Mouse (Mus musculus) embryonic facial prominence, embryonic 12.5 days (tissue): ENCODE results near the gene Dkc1. TPM values are rescaled to one million over a fixed set of nuclear protein-coding genes. Genes with fewer than 3 reads are reported as not detected.
A peak's percentile ranks its signal among the peaks of the same experiment; 100 is the strongest.
"Not testable (repeated sequence)": the region's sequence is repeated elsewhere in the genome, so short reads cannot be mapped to it uniquely, and the experiment has no call there.

ENCODE experiments used
- ATAC-seq: fragments of 200-750 bp; cut with Nextera tagmentation; 2 replicates; pipeline ENCODE4 v1.8.0; 2017; ENCODE audit not compliant: insufficient number of reproducible peaks, insufficient read depth, low FRiP score, low TSS enrichment
- H3K27ac ChIP-seq: fragments of 300-500 bp; sonication (generic); 2 replicates; pipeline ENCODE4 v1.5.1; 2016; ENCODE audit warnings: mild to moderate bottlenecking
- H3K27me3 ChIP-seq: fragments of 300-500 bp; sonication (generic); 2 replicates; pipeline ENCODE4 v1.6.1; 2016; ENCODE audit warnings: mild to moderate bottlenecking, moderate library complexity
- H3K36me3 ChIP-seq: fragments of 300-500 bp; sonication (generic); 2 replicates; pipeline ENCODE4 v1.6.1; 2016; ENCODE audit warnings: mild to moderate bottlenecking
- H3K4me1 ChIP-seq: fragments of 300-500 bp; sonication (generic); 2 replicates; pipeline ENCODE4 v1.6.1; 2016
- H3K4me2 ChIP-seq: fragments of 300-500 bp; sonication (generic); replicated peaks from 2 replicates; pipeline ENCODE4 v1.6.1; 2016; ENCODE audit warnings: mild to moderate bottlenecking, moderate library complexity
- H3K4me3 ChIP-seq: fragments of 300-500 bp; sonication (generic); 2 replicates; pipeline ENCODE4 v1.5.1; 2016; ENCODE audit warnings: mild to moderate bottlenecking
- H3K9ac ChIP-seq: fragments of 300-500 bp; sonication (generic); 2 replicates; pipeline ENCODE4 v1.6.1; 2016; ENCODE audit warnings: mild to moderate bottlenecking, moderate library complexity
- H3K9me3 ChIP-seq: fragments of 300-500 bp; sonication (generic); 2 replicates; pipeline ENCODE4 v1.6.1; 2016; ENCODE audit warnings: mild to moderate bottlenecking, moderate library complexity
- WGBS: fragments of 180-500 bp; shearing (Covaris S2); methylation state at CpG from one replicate; pipeline ENCODE4 v1.1.7; 2016; 5-methylcytosine and 5-hydroxymethylcytosine counted together
- polyA plus RNA-seq: library from polyadenylated mRNA; unstranded; fragments of >200 nt; fragmentation: Nextera tagmentation; extraction: Ambion mirVana; gene quantifications from 2 replicates; pipeline ENCODE4 v1.2.1, GENCODE M21; 2016

The Dkc1 gene
- polyA plus RNA-seq, 1 experiment from 2014 or later = 133 TPM

- WGBS = 88% methylated on average over 6 of the region's 6 CpGs
- no peak overlapping the region for H3K27ac ChIP-seq
- ATAC-seq = no peak
- no peak overlapping the region for H3K9ac ChIP-seq
- H3K27me3 ChIP-seq = no peaks in the 10 kb centered on the region
- H3K9me3 ChIP-seq = no peaks in the 10 kb centered on the region
- no peaks in the 10 kb centered on the region for H3K4me1 ChIP-seq
- peaks cover 28% of the 10 kb centered on the region for H3K36me3 ChIP-seq
- no peak overlapping the region for H3K4me2 ChIP-seq
- no peak overlapping the region for H3K4me3 ChIP-seq
Measured at GRCm38 (mm10) chrX:75102293-75102692, 6.6 kb downstream of the Dkc1 start.

- H3K4me2 ChIP-seq = no peak overlapping the region
- H3K27ac ChIP-seq = no peak overlapping the region
- no peaks in the 10 kb centered on the region for H3K9me3 ChIP-seq
- no peak overlapping the region for H3K4me3 ChIP-seq
- no peaks in the 10 kb centered on the region for H3K36me3 ChIP-seq
- no peaks in the 10 kb centered on the region for H3K27me3 ChIP-seq
- no peaks in the 10 kb centered on the region for H3K4me1 ChIP-seq
- ATAC-seq = no peak
- no peak overlapping the region for H3K9ac ChIP-seq
Measured at GRCm38 (mm10) chrX:75115550-75115949, 19.9 kb downstream of the Dkc1 start.

- Histone ChIP-seq H3K27me3 (no peaks in the 10 kb centered on the region), H3K9me3 (no peaks in the 10 kb centered on the region), H3K9ac (no peak overlapping the region), H3K27ac (no peak overlapping the region), H3K4me3 (no peak overlapping the region), H3K4me2 (no peak overlapping the region), H3K4me1 (no peaks in the 10 kb centered on the region), H3K36me3 (no peaks in the 10 kb centered on the region)
- ATAC-seq = no peak
- WGBS = 85% methylated on average over 3 of the region's 3 CpGs
Measured at GRCm38 (mm10) chrX:75125606-75126005, 30.0 kb downstream of the Dkc1 start.

DNA sequence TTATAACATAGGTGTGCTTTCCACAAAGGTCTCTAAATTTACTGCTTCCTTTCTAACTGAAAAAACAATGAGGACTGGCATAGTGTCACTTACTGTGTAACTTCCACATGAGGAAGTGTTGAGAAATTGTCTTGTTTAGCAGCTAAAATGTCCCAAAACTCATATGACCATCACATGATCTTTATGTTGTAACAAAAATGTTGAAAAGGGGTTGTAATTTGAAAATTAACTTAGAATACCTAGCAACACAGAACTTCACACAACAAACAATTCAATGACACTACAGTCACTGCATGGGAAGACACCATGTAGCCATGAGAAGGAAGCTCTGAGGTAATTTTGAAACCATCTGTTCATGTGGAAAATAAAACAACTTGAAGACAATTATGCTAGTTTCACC, 31.2 kb downstream of the Dkc1 start:
- no peak overlapping the region for H3K4me2 ChIP-seq
- no peaks in the 10 kb centered on the region for H3K4me1 ChIP-seq
- ATAC-seq = no peak
- H3K36me3 ChIP-seq = no peaks in the 10 kb centered on the region
- H3K4me3 ChIP-seq = no peak overlapping the region
- H3K27me3 ChIP-seq = no peaks in the 10 kb centered on the region
- no peak overlapping the region for H3K9ac ChIP-seq
- H3K9me3 ChIP-seq = no peaks in the 10 kb centered on the region
- H3K27ac ChIP-seq = no peak overlapping the region

DNA sequence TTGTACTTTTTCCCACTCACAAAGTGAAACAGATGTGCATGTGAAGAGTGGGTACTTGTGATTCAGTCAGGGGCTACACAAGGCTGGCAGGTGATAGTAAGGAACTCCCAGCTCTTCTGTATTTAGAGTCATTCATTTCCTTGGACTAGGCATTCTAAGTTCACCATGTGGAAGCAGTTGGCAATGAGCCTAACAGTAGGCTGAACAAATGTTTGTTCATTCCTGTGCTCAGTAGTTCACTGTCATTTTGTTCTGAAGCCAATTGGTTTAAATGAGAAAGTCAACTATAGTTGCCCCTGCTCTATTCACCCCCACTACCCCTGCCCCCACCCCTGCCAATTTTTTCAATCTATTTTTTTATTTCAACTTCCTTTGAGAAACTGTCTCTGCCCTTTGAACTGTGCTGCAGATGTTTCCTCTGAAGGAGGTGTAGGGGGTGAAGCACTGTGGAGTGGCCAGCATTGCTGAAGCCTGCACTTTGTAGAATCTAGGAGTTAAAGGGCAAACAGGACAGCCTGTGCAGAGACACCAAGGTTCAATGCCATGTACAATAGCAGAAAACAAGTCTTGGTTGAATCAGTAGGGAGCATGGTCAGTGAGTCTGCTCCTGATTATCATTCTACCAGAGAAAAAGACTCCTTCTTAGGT, 32.8 kb downstream of the Dkc1 start:
- no peak for ATAC-seq
- no peaks in the 10 kb centered on the region for H3K27me3 ChIP-seq
- no peak overlapping the region for H3K4me3 ChIP-seq
- H3K4me2 ChIP-seq = no peak overlapping the region
- no peaks in the 10 kb centered on the region for H3K9me3 ChIP-seq
- H3K9ac ChIP-seq = no peak overlapping the region
- no peak overlapping the region for H3K27ac ChIP-seq
- no peaks in the 10 kb centered on the region for H3K36me3 ChIP-seq
- no peaks in the 10 kb centered on the region for H3K4me1 ChIP-seq

DNA sequence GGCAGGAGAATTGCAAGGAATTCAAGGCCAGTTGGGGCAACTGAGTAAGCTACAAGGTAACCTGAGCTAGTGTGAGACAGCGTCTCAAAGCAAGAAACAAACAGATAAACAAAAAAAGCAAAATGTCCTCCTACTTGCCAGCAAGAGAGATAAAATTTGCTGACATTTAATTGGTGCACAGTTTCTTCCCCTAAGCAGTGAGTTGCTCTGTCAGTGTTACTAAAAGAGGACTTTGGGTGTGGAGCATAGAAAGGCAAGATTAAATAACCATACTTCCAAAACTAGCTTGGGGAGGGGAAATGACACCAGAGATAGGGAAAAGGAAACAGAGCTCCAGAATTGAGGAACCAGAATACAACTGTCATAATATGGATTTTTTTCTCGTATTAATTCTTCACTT, 33.8 kb downstream of the Dkc1 start:
- H3K9me3 ChIP-seq = no peaks in the 10 kb centered on the region
- no peaks in the 10 kb centered on the region for H3K36me3 ChIP-seq
- H3K27ac ChIP-seq = no peak overlapping the region
- no peaks in the 10 kb centered on the region for H3K4me1 ChIP-seq
- no peaks in the 10 kb centered on the region for H3K27me3 ChIP-seq
- 68% methylated on average over 2 of the region's 2 CpGs for WGBS
- no peak overlapping the region for H3K9ac ChIP-seq
- H3K4me3 ChIP-seq = no peak overlapping the region
- no peak overlapping the region for H3K4me2 ChIP-seq
- ATAC-seq = no peak

- Histone ChIP-seq H3K36me3 (no peaks in the 10 kb centered on the region), H3K4me1 (no peaks in the 10 kb centered on the region), H3K9ac (peak within 1 kb of the TSS; percentile 59), H3K9me3 (no peaks in the 10 kb centered on the region), H3K27me3 (no peaks in the 10 kb centered on the region), H3K4me2 (peak within 1 kb of the TSS; percentile 50), H3K4me3 (peak within 1 kb of the TSS; percentile 50), H3K27ac (0 out of 2 replicates have a peak within 1 kb of the TSS, but pooled peaks have one; percentile 50)
- ATAC-seq = peak; percentile 98
- WGBS = 18% methylated on average over 34 of the region's 36 CpGs
Measured at GRCm38 (mm10) chrX:75130467-75131160, 35.0 kb downstream of the Dkc1 start, which contains the start of gene Mpp1. TSS of gene Mpp1 (minus strand) at chrX:75131016.

DNA sequence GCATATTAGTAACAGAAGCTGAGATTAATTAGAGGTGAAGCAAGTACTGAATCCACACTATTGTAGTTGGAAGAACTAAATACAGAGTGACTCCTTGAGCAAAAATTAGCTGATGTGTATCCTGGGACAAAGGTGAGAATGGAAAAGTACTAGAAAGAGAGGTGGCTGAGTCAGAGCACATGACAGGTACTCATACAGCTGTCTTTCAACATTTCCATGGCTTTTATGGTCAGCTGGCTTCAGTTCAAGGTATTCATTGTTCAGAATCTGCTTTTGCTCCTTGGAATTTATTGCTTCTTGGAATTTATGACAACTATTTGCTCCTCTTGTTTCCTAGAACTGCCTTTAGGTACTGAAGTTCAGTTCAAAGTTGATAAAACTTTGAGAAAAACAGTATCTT, 41.3 kb downstream of the Dkc1 start:
- Histone ChIP-seq H3K9me3 (no peaks in the 10 kb centered on the region), H3K36me3 (no peaks in the 10 kb centered on the region), H3K27ac (no peak overlapping the region), H3K4me1 (no peaks in the 10 kb centered on the region), H3K9ac (no peak overlapping the region), H3K4me2 (no peak overlapping the region), H3K27me3 (no peaks in the 10 kb centered on the region), H3K4me3 (no peak overlapping the region)
- no peak for ATAC-seq

GRCm38 (mm10) chrX:75137729-75138128, 42.1 kb downstream of the Dkc1 start:
- Histone ChIP-seq H3K4me1 (no peaks in the 10 kb centered on the region), H3K4me3 (no peak overlapping the region), H3K27ac (no peak overlapping the region), H3K4me2 (no peak overlapping the region), H3K9me3 (no peaks in the 10 kb centered on the region), H3K9ac (no peak overlapping the region), H3K36me3 (no peaks in the 10 kb centered on the region), H3K27me3 (no peaks in the 10 kb centered on the region)
- no peak for ATAC-seq
- 90% methylated on average over 2 of the region's 2 CpGs for WGBS

- 85% methylated on average over 2 of the region's 2 CpGs for WGBS
- Histone ChIP-seq H3K27me3 (no peaks in the 10 kb centered on the region), H3K9me3 (no peaks in the 10 kb centered on the region), H3K4me2 (no peak overlapping the region), H3K4me3 (no peak overlapping the region), H3K36me3 (no peaks in the 10 kb centered on the region), H3K9ac (no peak overlapping the region), H3K4me1 (no peaks in the 10 kb centered on the region), H3K27ac (no peak overlapping the region)
- ATAC-seq = no peak
Measured at GRCm38 (mm10) chrX:75138182-75138581, 42.5 kb downstream of the Dkc1 start.

GRCm38 (mm10) chrX:75143124-75143555, 47.5 kb downstream of the Dkc1 start:
- H3K36me3 ChIP-seq, H3K9me3 ChIP-seq, H3K27me3 ChIP-seq, H3K27ac ChIP-seq, H3K4me1 ChIP-seq, ATAC-seq: not testable (repeated sequence)
- H3K9ac ChIP-seq = peak overlapping the region; percentile 42; the same call in 1 of the 2 replicates
- peak overlapping the region; percentile 52 for H3K4me2 ChIP-seq
- peak overlapping the region; percentile 34 for H3K4me3 ChIP-seq
- 12% methylated on average over 22 of the region's 42 CpGs for WGBS

- no peaks in the 10 kb centered on the region for H3K27me3 ChIP-seq
- H3K4me3 ChIP-seq = no peak overlapping the region
- H3K27ac ChIP-seq = no peak overlapping the region
- no peaks in the 10 kb centered on the region for H3K36me3 ChIP-seq
- no peaks in the 10 kb centered on the region for H3K9me3 ChIP-seq
- no peak for ATAC-seq
- 74% methylated on average over 4 of the region's 4 CpGs for WGBS
- H3K4me2 ChIP-seq = no peak overlapping the region
- no peak overlapping the region for H3K9ac ChIP-seq
- no peaks in the 10 kb centered on the region for H3K4me1 ChIP-seq
Measured at GRCm38 (mm10) chrX:75148414-75148813, 52.8 kb downstream of the Dkc1 start.
